Mouse (Mus musculus) spleen, postnatal 4 days (tissue): Measurements from ENCODE around the gene Brd3os.
A peak's percentile ranks its signal among the peaks of the same experiment; 100 is the strongest.

Source experiments
- DNase-seq, 2 experiments: peaks; one replicate each; pipeline ENCODE4 v3.0.0; 2022; ENCODE audit warnings: low spot score in 2 of 2

Gene Brd3os

GRCm38 (mm10) chr2:27421293-27422068 lies 20.6 kb upstream of the Brd3os start:
- DNase-seq, result no peak

GRCm38 (mm10) chr2:27423596-27423995 lies 18.5 kb upstream of the Brd3os start:
- DNase-seq, result no peak

GRCm38 (mm10) chr2:27425161-27425611 lies 16.9 kb upstream of the Brd3os start:
- DNase-seq, result no peak

- peak in 1 of 2 experiments; percentile 75 for DNase-seq
Measured at GRCm38 (mm10) chr2:27425751-27426405, 16.2 kb upstream of the Brd3os start.

GRCm38 (mm10) chr2:27426406-27426854 lies 15.7 kb upstream of the Brd3os start:
- no peak for DNase-seq

GRCm38 (mm10) chr2:27426855-27427457 lies 15.2 kb upstream of the Brd3os start, which contains the start of gene Vav2:
Vav2 (minus strand) TSS chr2:27427033.
- peak; percentile 90 to 94 for DNase-seq

GRCm38 (mm10) chr2:27428071-27428470 lies 14.1 kb upstream of the Brd3os start:
- peak; percentile 80 to 94 for DNase-seq

- no peak for DNase-seq
Measured at GRCm38 (mm10) chr2:27430621-27431020, 11.5 kb upstream of the Brd3os start.

GRCm38 (mm10) chr2:27432599-27432998 lies 9.5 kb upstream of the Brd3os start:
- DNase-seq, result no peak

- no peak for DNase-seq
Measured at GRCm38 (mm10) chr2:27437876-27438275, 4.2 kb upstream of the Brd3os start.

GRCm38 (mm10) chr2:27438281-27438680 lies 3.8 kb upstream of the Brd3os start:
- DNase-seq, result peak; percentile 70 to 78

- no peak for DNase-seq
Measured at GRCm38 (mm10) chr2:27442708-27443449, 755 bp downstream of the Brd3os start.

- no peak for DNase-seq
Measured at GRCm38 (mm10) chr2:27443450-27443708, 1.3 kb downstream of the Brd3os start.

GRCm38 (mm10) chr2:27445910-27446309 lies 3.8 kb downstream of the Brd3os start:
- no peak for DNase-seq

- no peak for DNase-seq
Measured at GRCm38 (mm10) chr2:27446812-27447211, 4.7 kb downstream of the Brd3os start.

GRCm38 (mm10) chr2:27447782-27448181 lies 5.7 kb downstream of the Brd3os start:
- no peak for DNase-seq

- DNase-seq, result no peak
Measured at GRCm38 (mm10) chr2:27450226-27450625, 8.1 kb downstream of the Brd3os start.

GRCm38 (mm10) chr2:27459735-27460134 lies 17.6 kb downstream of the Brd3os start:
- no peak for DNase-seq

GRCm38 (mm10) chr2:27460163-27460562 lies 18.0 kb downstream of the Brd3os start:
- DNase-seq, result no peak

- no peak for DNase-seq
Measured at GRCm38 (mm10) chr2:27460651-27461050, 18.5 kb downstream of the Brd3os start.

- no peak for DNase-seq
Measured at GRCm38 (mm10) chr2:27461881-27462660, 19.9 kb downstream of the Brd3os start.
